Mouse (Mus musculus) megakaryocyte, embryonic 14.5 days (primary cell): ENCODE measurements at regions not wholly inside any gene's neighbourhood (a gene's known extent, or its start where the extent isn't known, plus 50 kb on each side); places are given as distances from the start of the nearest gene placed in this dataset.

ENCODE experiments used
- H3K27me3 ChIP-seq: replicated peaks from 2 replicates; pipeline ENCODE3; 2012; ENCODE audit warnings: inconsistent platforms
- H3K36me3 ChIP-seq: replicated peaks from 2 replicates; pipeline ENCODE3; 2012; ENCODE audit warnings: low read length, inconsistent platforms, mixed read lengths
- H3K4me1 ChIP-seq: 2 replicates; pipeline ENCODE4 v1.6.1; 2012; ENCODE audit warnings: inconsistent platforms
- H3K4me3 ChIP-seq: replicated peaks from 2 replicates; pipeline ENCODE3; 2012; ENCODE audit warnings: moderate library complexity, mild to moderate bottlenecking, inconsistent platforms
- H3K9me3 ChIP-seq: 2 replicates; pipeline ENCODE4 v1.6.1; 2012; ENCODE audit warnings: inconsistent platforms
- FLI1 ChIP-seq: IDR thresholded peaks from 2 replicates; pipeline ENCODE4 v1.6.1; 2012; ENCODE audit warnings: low read length, inconsistent platforms, mixed read lengths
- GATA1 ChIP-seq: IDR thresholded peaks from 3 replicates; pipeline ENCODE4 v1.6.1; 2012; ENCODE audit warnings: mixed read lengths, low read length, inconsistent platforms, borderline replicate concordance

DNA sequence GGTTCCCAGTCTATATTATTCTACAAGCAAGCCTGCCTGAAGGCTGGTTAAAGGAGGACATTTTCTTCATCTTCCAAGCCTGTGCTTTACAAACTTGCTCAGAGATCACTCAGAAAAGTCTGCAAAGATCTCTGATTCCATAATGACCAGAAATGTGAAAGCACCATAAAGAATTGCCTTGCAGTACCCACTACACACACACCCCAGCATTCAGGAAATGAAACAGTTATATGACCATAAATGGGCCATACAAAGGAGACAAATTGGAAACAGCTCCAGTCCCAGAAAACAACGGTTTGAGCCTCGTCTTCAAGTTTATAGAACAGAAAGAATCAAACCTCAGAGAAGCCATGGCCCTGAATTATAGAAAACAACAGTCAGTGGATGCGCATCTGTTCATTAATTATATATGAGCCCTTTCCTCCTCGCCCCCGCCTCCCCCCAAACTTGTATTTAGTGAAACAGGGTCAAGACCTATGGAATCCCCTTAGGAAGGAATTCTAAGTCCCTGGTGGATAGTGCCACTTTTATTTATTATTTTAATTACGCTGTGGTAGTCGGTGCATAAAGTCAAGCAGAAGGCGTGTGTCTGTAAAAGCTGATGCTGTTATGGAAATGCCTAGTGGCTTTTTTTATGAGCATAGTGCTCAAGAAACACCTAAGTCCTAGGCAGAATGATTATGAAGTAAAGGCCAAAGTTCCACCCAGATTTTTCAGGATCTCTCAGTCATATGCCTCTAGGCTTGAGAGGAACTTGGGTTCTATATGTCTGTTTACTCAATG, 266.6 kb upstream of the Ldb2 start:
- no peaks in the 10 kb centered on the region for H3K27me3 ChIP-seq
- 0 out of 2 replicates have a peak, but pooled peaks cover 4% of the 10 kb centered on the region for H3K9me3 ChIP-seq
- TF ChIP-seq GATA1, result no peak
- no peak for TF ChIP-seq FLI1
- no peaks in the 10 kb centered on the region for H3K36me3 ChIP-seq
- no peaks in the 10 kb centered on the region for H3K4me1 ChIP-seq
- no peak overlapping the region for H3K4me3 ChIP-seq

DNA sequence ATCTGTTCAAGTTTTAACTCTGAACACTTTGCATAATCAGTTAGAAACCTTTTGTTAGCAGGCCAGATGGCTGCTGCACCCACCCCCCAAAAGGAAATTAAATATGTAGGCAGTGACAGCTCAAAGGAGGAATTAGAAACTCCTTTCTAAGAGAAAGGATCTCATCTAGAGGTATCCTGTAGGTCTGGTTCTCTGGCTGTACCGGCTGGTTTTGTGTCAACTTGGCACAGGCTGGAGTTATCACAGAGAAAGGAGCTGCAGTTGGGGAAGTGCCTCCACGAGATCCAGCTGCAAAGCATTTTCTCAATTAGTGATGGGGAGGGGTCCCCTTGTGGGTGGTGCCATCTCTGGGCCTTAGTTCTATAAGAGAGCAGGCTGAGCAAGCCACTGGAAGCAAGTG, 263.1 kb upstream of the Ldb2 start:
- no peak for TF ChIP-seq FLI1
- no peak for TF ChIP-seq GATA1
- Histone ChIP-seq H3K9me3 (0 out of 2 replicates have a peak, but pooled peaks cover 4% of the 10 kb centered on the region), H3K27me3 (no peaks in the 10 kb centered on the region), H3K4me1 (no peaks in the 10 kb centered on the region), H3K4me3 (no peak overlapping the region), H3K36me3 (no peaks in the 10 kb centered on the region)

DNA sequence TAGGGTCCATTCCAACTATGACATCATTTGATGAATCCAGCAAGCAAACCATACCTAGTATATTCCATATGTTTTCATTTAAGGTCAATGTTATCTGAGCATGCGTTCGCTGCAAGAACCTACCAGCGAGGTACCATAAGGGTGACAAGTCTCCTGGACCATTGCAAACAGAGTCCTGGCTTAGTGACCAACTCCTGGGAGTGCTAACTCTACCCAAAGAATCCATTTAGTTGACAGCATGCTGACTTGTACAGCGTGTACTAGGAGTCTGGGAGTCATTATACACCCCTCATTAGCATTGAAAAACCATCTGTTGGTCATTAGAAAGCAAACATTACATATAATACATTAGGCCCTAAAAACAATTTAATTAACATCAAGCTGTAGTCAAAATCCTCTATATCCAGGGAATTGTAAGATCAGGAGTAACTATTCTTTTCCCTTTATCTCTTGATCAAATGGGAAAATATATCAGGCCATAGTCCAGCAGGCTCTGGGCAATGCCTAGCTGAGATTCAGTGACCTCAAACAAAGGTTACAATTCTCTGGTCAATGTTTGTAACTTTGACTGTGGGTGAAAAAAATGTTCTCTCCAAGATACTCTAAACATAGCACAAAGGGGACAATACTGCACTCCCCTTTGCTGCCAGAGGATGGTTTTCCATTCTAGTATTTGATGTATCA, 255.9 kb upstream of the Ldb2 start:
- TF ChIP-seq GATA1 (no peak), FLI1 (no peak)
- H3K4me1 ChIP-seq, result no peaks in the 10 kb centered on the region
- H3K9me3 ChIP-seq, result 0 out of 2 replicates have a peak, but pooled peaks cover 2% of the 10 kb centered on the region
- H3K4me3 ChIP-seq, result no peak overlapping the region
- H3K36me3 ChIP-seq, result no peaks in the 10 kb centered on the region
- no peaks in the 10 kb centered on the region for H3K27me3 ChIP-seq

DNA sequence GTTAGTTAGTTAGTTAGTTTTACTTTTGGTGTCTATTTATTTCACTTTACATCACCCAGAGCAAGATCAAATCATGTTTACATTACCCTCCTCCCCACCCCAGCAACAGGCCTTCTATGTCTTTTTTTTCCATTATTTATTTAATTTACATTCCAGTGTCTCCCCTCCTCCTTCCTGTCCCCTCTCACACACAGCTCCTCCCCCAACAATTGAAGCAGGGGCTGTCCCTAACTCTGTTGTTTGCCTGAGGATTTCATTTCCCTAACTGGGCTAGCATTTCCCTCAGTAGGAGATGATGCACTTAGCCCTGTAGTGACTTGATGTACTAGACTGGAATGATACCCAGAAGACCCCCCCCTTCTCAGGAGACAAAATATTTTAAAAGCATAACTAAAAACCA, 249.9 kb upstream of the Ldb2 start:
- Histone ChIP-seq H3K9me3 (no peaks in the 10 kb centered on the region), H3K27me3 (no peaks in the 10 kb centered on the region), H3K36me3 (no peaks in the 10 kb centered on the region), H3K4me1 (no peaks in the 10 kb centered on the region), H3K4me3 (no peak overlapping the region)
- no peak for TF ChIP-seq FLI1
- TF ChIP-seq GATA1, result no peak

DNA sequence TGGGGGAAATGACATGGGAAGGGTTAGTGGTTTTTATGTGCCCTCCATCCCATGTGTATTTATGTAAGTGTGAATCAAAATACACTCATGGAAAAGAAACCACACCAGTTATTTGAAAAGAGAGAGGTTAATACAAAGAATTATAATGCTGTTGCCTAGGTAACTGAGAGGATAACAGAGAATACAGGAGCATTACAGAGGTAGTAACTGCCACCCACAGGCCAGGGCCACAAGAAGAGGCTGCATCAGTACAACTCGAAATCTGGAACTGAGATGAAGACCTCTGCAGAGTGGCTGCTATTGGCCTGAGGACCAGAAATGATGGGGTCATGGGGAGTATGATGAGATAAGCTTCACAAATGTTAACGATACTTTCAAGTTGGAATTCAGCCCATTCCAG, 243.4 kb upstream of the Ldb2 start:
- Histone ChIP-seq H3K4me1 (no peaks in the 10 kb centered on the region), H3K9me3 (no peaks in the 10 kb centered on the region)
- TF ChIP-seq FLI1, result no peak

DNA sequence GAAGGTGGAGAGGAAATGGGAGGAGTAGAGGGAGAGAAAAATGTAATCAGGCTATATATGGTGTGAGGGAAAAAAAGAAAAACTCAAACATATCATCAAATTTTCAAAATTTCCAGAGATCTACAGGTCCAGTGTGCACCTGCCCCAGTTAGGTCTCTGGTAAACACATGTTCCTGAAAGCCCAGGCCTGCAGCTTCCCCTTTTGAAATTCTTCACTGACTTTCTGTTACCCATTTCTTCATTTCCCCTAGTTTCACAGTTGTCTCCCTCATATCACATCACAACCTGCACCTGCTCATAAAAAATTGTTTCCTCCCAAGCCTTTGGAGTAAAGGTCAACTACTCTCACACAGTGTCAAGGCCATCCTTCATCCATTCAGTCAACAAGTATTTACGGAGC, 236.9 kb upstream of the Ldb2 start:
- Histone ChIP-seq H3K4me3 (no peak overlapping the region), H3K27me3 (no peaks in the 10 kb centered on the region), H3K4me1 (no peaks in the 10 kb centered on the region), H3K36me3 (no peaks in the 10 kb centered on the region), H3K9me3 (no peaks in the 10 kb centered on the region)
- TF ChIP-seq FLI1 (no peak), GATA1 (no peak)

More for the DNA sequence above, 243.4 kb upstream of the Ldb2 start:
- no peaks in the 10 kb centered on the region for H3K36me3 ChIP-seq
- H3K27me3 ChIP-seq, result no peaks in the 10 kb centered on the region
- H3K4me3 ChIP-seq, result no peak overlapping the region

DNA sequence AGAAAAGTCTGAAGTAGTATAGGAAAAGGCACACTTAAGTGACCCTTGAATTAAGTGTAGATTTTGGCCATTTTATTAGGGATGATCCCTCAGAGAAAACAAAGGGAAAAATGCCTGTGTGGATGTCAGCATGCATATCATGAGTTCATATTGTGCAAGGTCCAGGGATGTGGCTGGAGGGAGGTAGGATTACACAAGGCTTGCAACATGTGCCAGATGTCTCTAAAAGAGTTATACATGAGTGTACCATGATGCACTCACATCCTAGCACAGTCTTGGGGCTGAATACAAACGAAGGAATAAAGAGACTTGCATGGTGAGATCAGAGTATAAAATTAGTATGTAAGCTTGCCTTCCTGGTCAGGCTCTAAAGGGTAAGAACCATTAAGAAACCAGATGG, 233.7 kb upstream of the Ldb2 start:
- Histone ChIP-seq H3K36me3 (no peaks in the 10 kb centered on the region), H3K27me3 (no peaks in the 10 kb centered on the region), H3K4me3 (no peak overlapping the region), H3K4me1 (no peaks in the 10 kb centered on the region), H3K9me3 (no peaks in the 10 kb centered on the region)
- TF ChIP-seq GATA1 (no peak), FLI1 (no peak)

DNA sequence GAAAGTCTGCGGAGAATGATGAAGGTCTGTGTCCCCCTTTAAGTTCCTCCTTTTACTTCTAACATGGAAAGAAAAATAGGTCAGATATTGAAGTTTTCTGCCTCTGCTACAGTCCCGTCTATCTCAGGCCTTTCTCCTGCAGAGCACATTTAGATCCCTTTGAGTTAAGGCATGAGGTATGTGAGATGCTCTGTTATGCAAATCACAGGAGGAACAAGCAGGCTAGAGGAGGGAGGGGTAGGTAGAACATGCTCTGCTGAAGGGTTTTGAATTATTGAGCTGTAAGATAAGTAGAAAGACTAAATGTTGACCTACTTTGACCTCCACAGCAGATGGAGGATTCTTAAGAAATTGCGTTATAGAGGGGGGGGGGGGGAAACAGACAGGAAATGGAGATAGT, 228.4 kb upstream of the Ldb2 start:
- Histone ChIP-seq H3K9me3 (no peaks in the 10 kb centered on the region), H3K27me3 (no peaks in the 10 kb centered on the region), H3K4me1 (no peaks in the 10 kb centered on the region), H3K4me3 (no peak overlapping the region), H3K36me3 (no peaks in the 10 kb centered on the region)
- TF ChIP-seq GATA1 (no peak), FLI1 (no peak)

DNA sequence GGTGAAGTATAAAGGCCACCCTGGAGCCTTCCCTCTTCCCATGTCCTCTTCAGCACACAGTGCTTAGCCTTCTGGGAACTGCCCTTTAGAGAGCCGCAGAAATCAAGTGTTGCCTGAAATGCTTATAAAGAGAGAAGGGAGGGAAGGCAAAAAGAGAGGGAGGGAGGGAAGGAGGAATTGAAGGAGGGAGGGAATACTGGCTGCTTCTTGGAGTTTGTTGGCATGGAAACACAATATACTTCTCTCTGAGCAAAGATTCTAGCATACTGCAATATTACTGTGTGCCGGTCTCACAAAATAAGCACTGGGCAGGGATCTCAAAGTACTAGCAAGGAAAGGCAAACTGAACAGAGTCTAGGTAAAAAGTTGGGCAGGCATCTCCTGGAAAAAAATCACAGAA, 225.9 kb upstream of the Ldb2 start:
- H3K27me3 ChIP-seq, result no peaks in the 10 kb centered on the region
- TF ChIP-seq FLI1 (no peak), GATA1 (no peak)
- no peaks in the 10 kb centered on the region for H3K4me1 ChIP-seq

DNA sequence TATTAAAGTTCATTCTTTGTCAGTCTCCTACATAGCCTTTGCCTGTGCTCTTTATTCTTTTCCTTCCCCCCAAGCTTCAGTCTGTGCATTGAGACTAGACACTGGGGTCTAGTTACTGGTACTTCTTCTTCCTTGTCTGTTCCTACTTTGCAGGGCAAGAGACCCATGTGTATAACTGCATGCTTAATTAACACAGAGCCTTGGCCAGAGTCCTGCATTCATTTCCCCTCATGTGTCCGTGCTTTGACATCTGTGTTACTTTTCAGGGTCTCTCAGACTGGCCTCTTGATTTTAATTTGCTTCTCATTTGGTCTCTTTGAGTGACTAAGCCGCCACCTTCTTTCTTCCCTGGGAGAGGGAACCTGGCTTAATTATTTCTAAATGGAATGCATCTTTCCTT, 208.4 kb upstream of the Ldb2 start:
- Histone ChIP-seq H3K9me3 (no peaks in the 10 kb centered on the region), H3K4me1 (no peaks in the 10 kb centered on the region), H3K36me3 (no peaks in the 10 kb centered on the region), H3K27me3 (no peaks in the 10 kb centered on the region), H3K4me3 (no peak overlapping the region)
- TF ChIP-seq FLI1 (no peak), GATA1 (no peak)

More for the DNA sequence above, 225.9 kb upstream of the Ldb2 start:
- Histone ChIP-seq H3K4me3 (no peak overlapping the region), H3K9me3 (no peaks in the 10 kb centered on the region), H3K36me3 (no peaks in the 10 kb centered on the region)
